Mouse (Mus musculus): Measurements from ENCODE around the gene Fam161a.

GRCm38 (mm10) chr11:22985510-22985909 lies 21.8 kb upstream of the Fam161a start:
- TF ChIP-seq CTCF (conservative IDR thresholded peaks at IDR 0.05; ENCODE audit: low read length) = no peak
- no peak for TF ChIP-seq NANOG (IDR thresholded peaks at IDR 0.05; ENCODE audit: borderline replicate concordance, low read length)

Data from E14TG2a.4 (cell line).